Mouse (Mus musculus) embryonic fibroblast, embryonic 13.5 days (primary cell): Measurements from ENCODE around the gene Colgalt2.

Source experiments
- CTCF ChIP-seq: IDR thresholded peaks from 2 replicates; pipeline ENCODE4 v1.5.1; 2011; ENCODE audit warnings: mild to moderate bottlenecking, control low read depth, low read length, moderate library complexity, borderline replicate concordance; ENCODE audit not compliant: insufficient read depth
- POLR2A ChIP-seq: IDR thresholded peaks from 2 replicates; pipeline ENCODE4 v1.6.1; 2011; ENCODE audit warnings: low read depth, mild to moderate bottlenecking, control low read depth, low read length, moderate library complexity

- TF ChIP-seq POLR2A: no peak
- TF ChIP-seq CTCF: no peak
These were observed 140.8 kb downstream of the Colgalt2 start for GRCm38 (mm10) chr1:152540304-152540887.
